Mouse (Mus musculus) monocyte, adult 2 months (primary cell): ENCODE results near the gene Syngr4.
"Not testable (repeated sequence)": the region's sequence is repeated elsewhere in the genome, so short reads cannot be mapped to it uniquely, and the experiment has no call there.

Experiments used
- DNase-seq, 2 experiments: peaks; one replicate each; pipeline ENCODE4 v3.0.0; 2022; ENCODE audit warnings: low spot score in 2 of 2, low read depth in 1 of 2

Gene Syngr4

DNA sequence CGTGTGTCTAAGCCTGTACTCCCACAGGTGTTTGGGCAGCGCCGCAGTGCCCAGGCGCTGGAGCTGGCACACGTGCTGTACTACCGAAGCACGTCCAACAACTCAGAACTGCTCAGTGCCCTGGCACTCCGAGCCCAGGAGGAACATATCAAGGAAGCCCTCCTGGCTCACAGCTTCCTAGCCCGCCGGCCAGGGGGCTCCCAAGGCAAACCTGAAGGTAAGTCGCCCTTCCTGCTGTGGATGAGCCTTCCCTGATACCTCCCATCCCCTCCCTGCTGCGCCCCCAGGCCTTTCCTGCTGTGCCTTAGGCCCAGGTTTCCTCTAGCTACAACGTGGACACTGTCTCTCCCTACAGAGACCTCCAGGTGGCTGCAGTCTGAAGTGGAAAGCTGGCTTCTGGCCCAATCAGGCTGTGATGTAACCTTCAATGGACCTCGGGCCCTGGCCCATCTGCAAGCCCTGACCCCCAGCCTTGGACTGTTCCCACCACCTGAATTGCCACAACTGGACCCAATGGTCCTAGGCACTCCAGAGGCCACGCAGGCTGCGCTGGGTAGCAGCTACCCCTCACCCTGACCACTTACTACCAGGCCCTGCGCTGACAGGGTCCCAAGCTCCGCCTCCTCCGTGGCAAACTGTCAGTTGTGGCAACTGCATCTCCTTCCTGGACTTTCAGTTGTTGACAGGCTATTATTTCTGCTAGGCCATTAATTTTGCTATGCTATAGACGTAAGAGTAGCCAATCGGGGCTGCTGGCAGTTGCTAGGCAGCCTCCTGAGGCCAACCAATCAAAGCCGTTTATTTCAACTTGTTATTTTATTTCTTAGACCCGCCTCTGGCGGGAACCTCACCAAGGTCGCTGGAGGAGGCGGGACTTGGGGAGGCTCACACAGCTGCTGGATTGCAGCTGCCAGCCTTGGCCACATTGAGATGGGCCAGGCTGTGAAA is 19.8 kb upstream of the Syngr4 start:
- peak in 1 of 2 experiments; percentile 54 for DNase-seq

DNA sequence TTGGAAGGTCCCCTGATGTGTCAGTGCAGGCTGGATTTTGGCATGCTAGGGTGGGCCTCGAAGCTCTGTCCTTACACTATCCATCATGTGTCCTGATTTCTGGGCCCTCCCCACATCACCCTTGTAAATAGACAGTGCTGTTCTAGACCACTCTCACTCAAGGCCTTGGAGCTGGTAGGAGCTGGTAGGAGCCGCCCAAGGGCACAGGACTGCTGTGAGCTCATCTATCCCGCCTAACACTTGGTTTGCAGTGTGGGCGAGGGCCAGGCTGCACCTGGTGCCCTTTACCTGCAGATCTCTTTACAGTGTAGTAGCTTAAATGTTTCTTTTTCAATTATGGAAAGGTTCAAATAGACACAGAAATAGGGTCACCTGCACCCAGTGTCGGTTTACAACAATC is 18.5 kb upstream of the Syngr4 start:
- no peak for DNase-seq

DNA sequence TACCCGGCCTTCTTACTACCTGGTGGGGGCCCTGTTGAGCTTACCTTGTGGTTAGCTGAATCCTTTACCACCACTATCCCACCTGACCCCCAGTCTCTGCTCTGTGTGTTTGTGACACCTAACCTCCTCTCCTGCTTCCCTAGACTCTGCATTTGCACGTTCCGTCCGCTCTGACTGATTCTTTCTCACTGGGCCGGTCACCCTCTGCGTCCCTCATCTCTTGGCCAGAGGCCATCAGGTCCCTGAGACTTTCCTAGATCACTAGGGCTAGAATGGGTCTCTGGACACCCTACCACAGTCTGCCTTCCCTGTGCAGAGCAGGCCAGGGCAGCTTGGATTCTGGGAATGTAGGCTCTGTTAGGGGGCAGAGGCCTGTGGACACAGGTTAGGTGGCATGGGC is 17.6 kb upstream of the Syngr4 start:
- no peak for DNase-seq

GRCm38 (mm10) chr7:45909145-45909544 is 12.6 kb upstream of the Syngr4 start:
- no peak for DNase-seq

DNA sequence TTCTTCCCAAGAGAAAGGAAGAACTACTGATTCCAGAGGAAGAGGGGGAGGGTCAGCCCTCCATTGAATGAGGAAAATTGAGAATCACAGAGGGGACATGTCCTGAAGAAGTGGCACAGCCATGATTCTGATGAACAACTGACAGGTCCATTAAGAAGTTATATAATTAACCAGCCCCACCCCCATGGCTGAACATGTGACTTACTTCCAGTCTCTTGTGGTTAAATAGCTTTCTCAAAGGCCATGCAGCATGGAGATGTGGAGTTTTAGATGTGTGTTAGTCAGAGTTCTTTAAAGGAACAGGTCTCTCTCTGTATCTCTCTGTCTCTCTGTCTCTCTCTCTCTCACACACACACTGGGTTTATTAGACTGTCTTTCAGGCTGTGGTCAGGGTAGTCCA is 11.9 kb upstream of the Syngr4 start:
- no peak for DNase-seq

GRCm38 (mm10) chr7:45906622-45907021 is 10.1 kb upstream of the Syngr4 start:
- no peak for DNase-seq

DNA sequence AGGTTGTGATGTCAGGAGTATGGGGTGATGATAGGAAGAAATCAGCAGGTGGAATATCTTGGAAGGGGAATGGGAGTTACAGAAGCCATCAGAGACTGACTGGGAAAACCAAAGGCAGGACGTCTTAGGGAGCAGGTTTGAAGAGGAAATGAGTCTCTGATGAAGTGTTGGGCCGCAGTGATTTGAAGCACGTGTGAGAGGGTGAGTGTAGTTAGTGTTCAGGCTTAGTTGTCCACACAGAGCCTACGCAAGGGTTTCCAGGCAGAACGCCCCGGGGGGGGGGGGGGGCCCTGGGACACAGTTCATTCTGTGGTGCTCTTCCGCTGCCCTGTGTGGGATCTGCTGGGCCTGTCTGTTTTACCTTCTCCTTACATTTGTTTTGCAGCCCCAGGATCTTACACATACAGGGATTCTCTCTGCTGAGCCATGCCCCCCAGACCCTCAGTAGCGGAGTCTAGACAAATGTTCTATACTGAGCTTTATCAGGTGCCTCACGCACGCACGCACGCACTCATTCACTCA is 6.0 kb upstream of the Syngr4 start:
- DNase-seq = no peak

GRCm38 (mm10) chr7:45901562-45901961 is 5.0 kb upstream of the Syngr4 start:
- DNase-seq = no peak

- not testable (repeated sequence) for DNase-seq
Measured at GRCm38 (mm10) chr7:45898125-45898524, 1.6 kb upstream of the Syngr4 start.

GRCm38 (mm10) chr7:45897258-45897757 is 794 bp upstream of the Syngr4 start:
- no peak for DNase-seq

GRCm38 (mm10) chr7:45895931-45896516 is 490 bp downstream of the Syngr4 start:
- no peak for DNase-seq

GRCm38 (mm10) chr7:45892651-45893050 is 3.9 kb downstream of the Syngr4 start:
- no peak for DNase-seq

- no peak for DNase-seq
Measured at GRCm38 (mm10) chr7:45887246-45887645, 9.3 kb downstream of the Syngr4 start.

- no peak for DNase-seq
Measured at GRCm38 (mm10) chr7:45881011-45881410, 15.5 kb downstream of the Syngr4 start.

- no peak for DNase-seq
Measured at GRCm38 (mm10) chr7:45880531-45880930, 16.0 kb downstream of the Syngr4 start.

DNA sequence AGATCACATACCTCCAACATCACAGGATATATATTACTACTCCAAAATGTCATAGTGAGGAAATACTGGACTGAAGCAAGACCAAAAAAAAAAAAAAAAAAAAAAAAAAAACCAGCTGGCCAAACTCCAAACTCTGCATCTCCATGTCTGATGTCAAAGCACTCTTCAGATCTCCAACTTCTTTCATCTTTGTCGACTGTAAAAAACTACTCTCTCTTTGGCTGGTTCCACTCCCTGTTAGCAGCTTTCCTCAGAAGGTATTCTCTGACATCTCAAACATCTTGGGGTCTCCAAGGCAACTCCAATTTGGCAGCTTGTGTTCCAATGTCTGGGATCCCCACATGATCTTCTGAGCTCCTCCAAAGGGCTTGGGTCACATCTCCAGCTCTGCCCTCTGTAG is 18.2 kb downstream of the Syngr4 start, which contains the start of gene Grin2d:
Gene Grin2d, minus strand, starts transcription at position 101 of the 400 bp plus-strand sequence.
- not testable (repeated sequence) for DNase-seq

- no peak for DNase-seq
Measured at GRCm38 (mm10) chr7:45876895-45877294, 19.6 kb downstream of the Syngr4 start.

DNA sequence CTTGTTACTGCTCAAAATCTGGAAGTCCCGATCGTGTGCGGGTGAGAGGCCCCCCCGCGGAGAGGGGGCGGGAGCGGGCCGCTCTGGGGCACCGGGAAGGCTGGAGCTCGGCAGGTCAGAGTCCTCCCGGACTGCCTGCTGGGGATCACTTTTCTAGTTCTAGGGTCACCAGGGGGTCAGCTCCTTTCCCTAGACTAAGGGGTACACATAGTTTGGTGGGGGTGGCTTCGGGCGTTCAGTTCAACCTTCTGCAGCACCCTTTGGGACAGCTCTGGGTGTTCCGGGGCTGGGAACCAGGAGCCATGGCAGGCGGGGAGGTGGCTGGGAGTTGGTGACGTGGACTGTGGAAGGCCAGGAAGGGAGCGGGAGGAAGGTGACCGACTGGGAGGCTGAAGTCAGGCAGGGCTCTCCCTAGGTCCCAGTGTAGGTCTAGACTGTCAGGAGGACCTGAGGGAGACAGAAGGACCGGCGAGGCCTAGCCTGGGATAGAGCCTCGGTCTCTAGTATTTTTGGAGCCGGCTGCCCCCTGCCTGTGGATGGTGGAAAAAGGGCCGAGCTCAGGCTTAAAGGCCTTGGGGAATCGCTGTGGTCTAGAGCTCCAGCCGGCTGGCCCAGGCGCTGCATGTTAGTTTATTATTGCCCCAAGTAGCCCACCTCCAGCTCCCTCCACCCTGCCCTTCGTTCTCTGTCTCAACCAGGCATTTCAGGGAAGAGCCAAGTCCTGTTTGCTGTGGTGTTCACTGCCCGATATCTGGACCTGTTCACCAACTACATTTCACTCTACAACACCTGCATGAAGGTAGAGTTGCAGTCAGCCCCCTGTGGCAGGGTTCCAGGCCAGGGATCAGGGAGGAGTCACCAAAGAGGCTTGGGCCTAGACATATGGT is 23.2 kb downstream of the Syngr4 start:
- peak in 1 of 2 experiments; percentile 34 for DNase-seq

- DNase-seq = peak; percentile 52 to 79
Measured at GRCm38 (mm10) chr7:45872624-45873023, 23.9 kb downstream of the Syngr4 start, which contains the start of gene Kdelr1. Gene Kdelr1, plus strand, starts transcription at chr7:45872772.

DNA sequence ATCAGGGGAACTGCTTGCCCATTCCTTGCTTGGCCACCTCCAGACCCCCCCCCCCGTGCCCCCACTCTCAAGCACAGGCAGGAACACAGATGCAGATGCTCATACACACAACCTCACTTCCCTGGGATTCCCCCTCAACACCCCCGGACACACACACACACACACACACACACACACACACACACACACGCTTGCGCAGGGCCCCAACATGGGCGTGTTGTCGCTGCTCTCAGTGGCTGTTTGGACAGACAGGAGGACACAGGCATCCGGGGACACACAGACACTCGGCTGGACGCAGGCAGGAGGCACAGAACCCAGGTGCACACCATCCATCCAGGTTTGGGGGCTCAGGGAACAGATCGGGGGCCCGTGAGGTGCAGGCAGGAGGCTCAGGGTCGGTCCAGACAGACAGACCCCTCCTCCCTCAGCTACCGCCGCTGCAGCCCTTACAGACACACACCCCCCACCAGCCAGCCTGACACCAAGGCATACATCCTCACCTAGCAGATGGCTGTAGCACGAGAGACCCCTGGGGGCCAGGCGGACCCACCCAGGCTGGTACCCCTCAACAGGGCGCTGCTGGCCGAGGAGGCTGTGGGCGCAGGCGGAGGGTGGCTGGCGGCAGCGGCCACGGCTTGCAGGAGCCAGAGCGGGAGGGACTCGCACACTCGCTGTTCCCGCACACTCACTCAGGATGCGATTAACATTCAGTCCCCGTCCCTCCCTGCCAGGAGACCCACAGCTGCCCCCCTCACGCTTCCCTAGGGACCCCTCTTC is 26.0 kb downstream of the Syngr4 start:
- DNase-seq = no peak
